Mouse (Mus musculus): Measurements from ENCODE around the gene Tmem107. TPM values are rescaled to one million over a fixed set of nuclear protein-coding genes. Genes with fewer than 3 reads are reported as not detected.

Gene Tmem107
- total RNA-seq, 2 experiments from 2014 or later = 13.2 to 13.8 TPM

- DNase-seq = peak; percentile 95
Observed at GRCm38 (mm10) chr11:69059357-69059974, 11.1 kb upstream of the Tmem107 start, which contains the start of gene Borcs6. Borcs6 (plus strand) TSS chr11:69059717.

DNA sequence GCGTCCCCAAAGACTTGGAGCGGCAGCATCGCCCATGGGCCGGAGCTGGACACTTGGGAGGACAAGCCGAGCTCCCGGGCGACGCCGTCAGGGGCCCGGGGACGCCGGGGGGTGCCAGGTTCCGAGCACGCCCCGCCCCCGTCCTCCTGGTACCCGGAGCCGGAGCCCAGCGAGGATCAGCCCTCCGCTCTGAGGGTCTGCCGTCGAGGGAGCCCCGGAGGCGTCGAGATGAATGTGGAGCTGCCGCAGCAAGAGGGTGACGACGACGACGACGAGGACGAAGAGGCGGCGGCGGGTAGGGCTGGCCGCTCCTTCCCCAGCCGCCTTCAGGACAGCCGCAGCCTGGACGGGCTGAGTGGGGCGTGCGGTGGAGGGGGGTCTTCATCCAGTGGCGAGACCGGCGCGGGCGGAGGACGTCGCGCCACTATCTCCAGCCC, 10.6 kb upstream of the Tmem107 start:
- DNase-seq = peak; percentile 75

- DNase-seq = peak; percentile 55
Observed at GRCm38 (mm10) chr11:69060448-69061254, 10.0 kb upstream of the Tmem107 start.

DNA sequence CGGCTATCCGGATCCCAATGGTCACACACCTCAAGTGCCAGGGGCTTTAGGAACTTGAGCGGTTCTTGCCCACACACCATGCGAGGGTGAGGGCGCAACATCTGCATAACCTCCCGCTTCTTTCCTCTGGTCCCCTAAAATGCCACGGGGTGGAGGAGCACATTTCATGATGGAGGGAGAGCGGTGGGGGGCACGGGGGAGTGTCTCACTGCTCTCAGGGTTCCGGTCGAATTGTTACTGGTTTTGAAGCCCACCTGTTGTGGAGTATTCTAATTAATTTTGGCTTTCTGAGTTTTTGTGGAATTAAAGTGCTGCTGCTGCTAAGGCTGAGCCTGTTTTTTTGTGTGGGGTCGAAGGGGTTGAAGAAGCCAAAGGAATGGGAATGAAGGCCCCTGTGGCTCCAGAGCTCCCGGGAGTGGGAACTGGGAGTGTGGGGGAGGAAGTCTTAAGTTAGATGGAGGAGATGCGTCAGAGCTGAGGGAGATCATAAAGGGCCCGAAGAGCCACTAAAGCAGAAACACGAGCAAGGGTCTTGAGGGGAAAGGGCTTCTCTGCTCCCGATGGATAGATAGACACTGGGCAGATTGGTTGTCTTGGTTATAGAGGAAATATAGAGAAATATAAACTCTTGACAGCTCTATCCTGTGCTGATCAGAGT, 9.2 kb upstream of the Tmem107 start:
- no peak for DNase-seq

DNA sequence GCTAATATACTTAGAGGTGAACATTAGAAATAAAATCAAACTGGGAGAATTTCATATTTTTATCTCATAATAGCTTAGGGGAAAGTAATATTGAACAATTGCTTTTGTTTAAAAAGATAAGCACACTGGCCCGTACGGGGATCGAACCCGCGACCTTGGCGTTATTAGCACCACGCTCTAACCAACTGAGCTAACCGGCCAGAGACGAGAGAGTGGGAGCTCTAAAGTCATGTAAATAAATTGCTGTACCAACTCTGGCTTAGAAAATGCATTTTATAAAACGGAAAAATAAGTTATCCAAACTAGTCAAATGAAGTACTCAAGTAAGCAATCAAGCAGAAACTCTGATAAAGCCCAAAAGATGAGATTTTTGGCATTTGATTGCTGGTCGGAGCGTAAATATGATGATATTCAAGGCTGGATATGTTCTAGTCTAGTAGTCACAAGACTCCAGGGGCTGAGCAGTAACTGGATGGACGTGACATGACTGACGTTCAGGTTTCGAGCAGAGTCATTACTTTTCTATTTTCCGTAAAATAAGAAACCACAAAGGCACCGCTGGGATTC, 8.3 kb upstream of the Tmem107 start:
- peak; percentile 84 for DNase-seq

- peak; percentile 97 for DNase-seq
Observed at GRCm38 (mm10) chr11:69062761-69063224, 7.8 kb upstream of the Tmem107 start.

- DNase-seq = peak; percentile 97
Observed at GRCm38 (mm10) chr11:69063413-69064201, 7.0 kb upstream of the Tmem107 start.

DNA sequence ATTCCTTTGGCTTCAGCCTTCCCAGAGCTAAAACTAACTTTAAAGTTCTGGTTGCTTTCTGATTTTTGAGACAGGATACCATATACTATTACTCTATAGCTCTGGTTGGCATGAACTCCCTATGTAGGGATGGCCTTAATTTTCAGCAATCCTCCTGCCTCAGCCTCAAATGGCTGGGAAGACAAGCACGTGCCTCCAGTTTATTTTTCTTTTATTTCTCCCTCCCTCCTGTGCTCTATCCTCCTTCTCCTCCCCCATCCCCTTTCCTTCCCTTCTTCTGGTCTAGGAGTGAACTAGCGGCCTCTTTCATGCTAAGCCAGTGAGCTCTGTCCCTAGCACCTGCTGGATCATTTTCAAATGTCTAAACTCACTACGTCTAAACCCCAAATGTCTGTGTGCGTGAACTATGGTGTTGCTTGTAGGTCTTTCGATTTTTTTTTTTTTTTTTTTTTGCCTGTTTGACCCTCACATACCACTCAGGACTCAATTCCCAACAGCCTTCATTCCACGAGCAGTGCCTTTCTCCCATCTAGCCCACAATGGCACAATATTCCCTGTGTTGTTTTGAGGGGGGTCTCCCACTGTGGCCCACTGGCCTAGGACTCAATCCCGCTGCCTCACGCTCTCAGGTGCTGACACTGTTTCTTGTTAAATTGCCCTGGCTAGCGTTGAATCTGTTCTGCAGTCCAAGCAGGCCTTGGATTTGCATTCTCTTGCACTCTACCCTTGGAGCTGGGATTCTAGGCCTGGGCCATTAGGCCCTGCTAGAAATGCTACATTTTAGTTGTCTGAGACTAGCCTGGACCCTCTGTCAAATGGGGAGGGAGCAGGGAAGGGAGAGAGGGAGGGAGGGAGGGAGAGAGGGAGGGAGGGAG, 6.1 kb upstream of the Tmem107 start:
- no peak for DNase-seq

- DNase-seq = no peak
Observed at GRCm38 (mm10) chr11:69065394-69065925, 5.1 kb upstream of the Tmem107 start.

DNA sequence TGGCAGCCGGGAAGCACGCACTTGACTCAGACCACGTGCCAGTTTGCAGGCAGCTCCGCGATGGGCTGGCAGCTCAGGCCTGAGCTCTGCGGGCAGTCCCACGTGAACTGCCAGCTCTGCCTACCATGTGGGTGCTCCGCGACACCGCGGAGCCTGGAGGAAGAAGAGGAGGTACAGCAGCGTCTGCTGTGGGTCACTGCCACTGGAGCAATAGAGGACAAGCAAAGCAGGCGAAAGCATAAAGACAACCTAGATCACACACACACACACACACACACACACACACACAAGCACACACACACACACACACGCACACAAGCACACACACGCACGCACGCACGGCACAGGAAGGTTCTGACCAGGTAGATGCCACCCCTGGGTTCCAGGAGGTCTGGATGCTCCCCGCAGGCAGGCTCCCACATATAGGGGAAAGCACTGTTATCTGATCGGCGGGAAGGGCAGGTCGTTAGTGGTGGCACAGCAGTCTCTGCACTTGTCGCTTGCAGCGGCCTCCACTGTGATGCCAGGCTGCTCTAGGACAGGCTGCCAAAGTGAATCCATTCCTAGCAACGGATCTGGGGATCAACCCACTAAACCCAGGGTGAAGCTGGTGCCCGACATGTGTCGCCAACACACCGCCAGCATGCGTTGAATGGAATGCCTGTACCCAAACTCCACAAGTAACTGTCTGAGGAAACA, 4.3 kb upstream of the Tmem107 start:
- peak; percentile 58 for DNase-seq

DNA sequence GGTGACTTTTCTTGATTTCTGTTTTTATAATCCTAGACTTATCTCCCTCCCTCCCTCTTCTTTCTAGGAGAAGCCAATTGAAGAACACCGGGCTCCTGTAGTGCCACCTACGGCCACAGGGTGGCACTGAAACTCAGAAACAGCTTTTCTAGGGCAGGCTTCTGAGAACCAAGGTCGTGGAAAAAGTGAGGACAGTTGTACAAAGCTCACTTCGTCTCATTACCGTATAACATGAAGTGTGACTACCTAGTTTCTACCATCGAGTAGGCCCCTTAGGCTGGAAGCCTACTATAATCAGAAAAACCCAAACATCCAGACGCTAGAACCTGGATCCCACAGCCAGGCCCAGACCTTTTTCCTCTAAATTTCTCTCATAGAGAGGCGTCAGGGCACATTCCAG, 3.6 kb upstream of the Tmem107 start:
- peak; percentile 94 for DNase-seq

GRCm38 (mm10) chr11:69067601-69068000, 3.0 kb upstream of the Tmem107 start:
- peak; percentile 65 for DNase-seq

- DNase-seq = peak; percentile 49
Observed at GRCm38 (mm10) chr11:69070093-69070492, 513 bp upstream of the Tmem107 start.

DNA sequence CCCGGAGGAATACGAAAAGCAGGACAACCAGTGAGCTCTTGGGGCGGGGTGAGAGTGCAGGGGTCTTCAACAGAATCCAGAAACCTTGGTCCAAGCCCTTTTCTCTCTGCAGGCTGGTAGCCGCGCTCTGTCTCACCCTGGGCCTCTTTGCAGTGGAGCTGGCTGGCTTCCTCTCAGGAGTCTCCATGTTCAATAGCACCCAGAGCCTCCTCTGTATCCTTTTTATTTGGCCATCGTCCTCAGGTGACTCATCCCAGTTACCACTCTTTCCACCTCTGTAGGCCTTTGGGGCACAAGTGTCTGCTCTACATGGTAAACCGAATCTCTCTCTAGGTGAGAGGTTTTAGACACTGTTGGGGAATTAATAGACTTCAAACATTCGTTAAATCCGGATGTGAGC, 656 bp downstream of the Tmem107 start:
- no peak for DNase-seq

GRCm38 (mm10) chr11:69072234-69072633, 1.6 kb downstream of the Tmem107 start:
- no peak for DNase-seq

DNA sequence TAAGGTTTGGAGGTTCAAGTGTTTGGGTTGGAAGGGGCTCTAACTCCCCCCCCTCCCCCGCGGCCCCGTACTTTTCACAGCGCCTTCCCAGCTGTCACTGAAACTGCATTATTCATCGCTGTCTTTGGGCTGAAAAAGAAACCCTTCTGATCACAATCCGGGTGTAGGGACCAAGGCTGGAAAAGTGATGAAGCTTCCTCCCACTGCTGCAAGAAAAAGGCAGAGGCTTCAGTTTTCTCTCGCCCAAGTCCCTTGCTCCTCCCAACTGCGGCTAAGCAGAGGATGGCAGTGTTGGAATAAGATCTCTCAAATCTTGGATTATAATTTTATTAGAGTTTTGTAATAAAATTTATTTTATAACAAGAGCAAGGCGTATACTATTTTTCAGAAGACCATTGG, 2.1 kb downstream of the Tmem107 start:
- DNase-seq = no peak

GRCm38 (mm10) chr11:69073065-69073888, 2.7 kb downstream of the Tmem107 start:
- DNase-seq = peak; percentile 84

DNA sequence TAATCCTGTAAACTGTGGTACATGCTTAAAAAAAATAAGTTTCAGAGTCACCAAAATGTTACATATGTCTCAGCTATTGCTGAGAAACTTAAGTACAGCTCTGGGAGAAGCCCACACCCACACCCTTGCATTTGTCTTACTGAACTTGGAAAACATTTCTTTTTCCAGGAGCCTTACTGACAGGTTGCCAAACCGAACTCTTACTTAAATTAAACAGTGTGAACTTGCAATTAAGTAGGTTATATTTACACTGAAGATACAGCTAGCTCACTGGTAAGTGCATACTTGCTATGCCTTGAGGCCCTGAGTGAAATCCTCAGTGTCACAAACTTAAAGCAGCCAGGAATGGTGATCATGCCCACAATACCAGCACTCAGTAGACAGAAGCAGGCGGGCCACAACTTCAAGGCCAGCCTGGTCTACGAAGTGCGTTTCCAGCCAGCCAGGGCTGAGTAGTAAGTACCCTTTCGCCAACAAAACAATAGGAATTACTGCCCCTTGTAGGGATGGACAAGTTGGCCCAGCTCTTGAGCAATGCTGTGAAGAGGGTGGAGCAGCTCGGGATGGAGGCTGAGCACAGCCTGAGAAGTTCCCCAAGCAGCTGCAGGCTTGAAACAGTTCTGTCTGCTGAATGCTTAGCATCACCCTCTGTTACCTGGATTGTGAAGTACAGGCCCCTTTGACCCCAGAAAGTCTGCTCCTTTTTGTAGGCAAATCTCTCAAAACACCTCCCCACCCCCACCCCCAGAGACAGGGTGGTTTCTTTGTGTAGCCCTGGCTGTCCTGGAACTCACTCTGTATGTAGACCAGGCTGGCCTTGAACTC, 3.6 kb downstream of the Tmem107 start:
- peak; percentile 6 for DNase-seq

Data from adrenal gland, postnatal 10 days (tissue).